Mouse (Mus musculus) CD4-positive, CD25-positive, alpha-beta regulatory T cell, adult 4 months (primary cell): Measurements from ENCODE around the gene Hcfc1. TPM values are rescaled to one million over a fixed set of nuclear protein-coding genes. Genes with fewer than 3 reads are reported as not detected.

ENCODE experiments used
- ATAC-seq: one replicate; pipeline ENCODE4 v1.8.0; 2017
- polyA plus RNA-seq, 2 experiments: library from polyadenylated mRNA; unstranded; fragments of 100-300 nt; shearing (Covaris generic); gene quantifications; one replicate each; pipeline ENCODE4 v1.2.1; 2017

The Hcfc1 gene
- polyA plus RNA-seq, 2 experiments from 2014 or later: 34.2 to 45.5 TPM

- ATAC-seq: no peak
Observed at GRCm38 (mm10) chrX:73941860-73942259, 24.3 kb downstream of the Hcfc1 start.

GRCm38 (mm10) chrX:73931871-73932270 is 34.3 kb downstream of the Hcfc1 start:
- ATAC-seq: no peak

- ATAC-seq: no peak
Observed at GRCm38 (mm10) chrX:73930402-73931062, 35.6 kb downstream of the Hcfc1 start, which contains the start of gene Renbp. TSS of gene Renbp (minus strand) at chrX:73930850.

- no peak for ATAC-seq
Observed at GRCm38 (mm10) chrX:73922550-73922882, 43.6 kb downstream of the Hcfc1 start.

- ATAC-seq: peak; percentile 98
Observed at GRCm38 (mm10) chrX:73921823-73922549, 44.2 kb downstream of the Hcfc1 start, which contains the start of the genes Arhgap4 and Naa10. TSS of gene Arhgap4 (minus strand) at chrX:73921870. TSS of gene Naa10 (minus strand) at chrX:73921944.

- peak; percentile 6 for ATAC-seq
Observed at GRCm38 (mm10) chrX:73921285-73921822, 44.8 kb downstream of the Hcfc1 start.

- ATAC-seq: no peak
Observed at GRCm38 (mm10) chrX:73918631-73919030, 47.5 kb downstream of the Hcfc1 start.

GRCm38 (mm10) chrX:73916945-73917344 is 49.2 kb downstream of the Hcfc1 start:
- ATAC-seq: no peak

GRCm38 (mm10) chrX:73914827-73915703 is 51.1 kb downstream of the Hcfc1 start:
- peak; percentile 83 for ATAC-seq

- ATAC-seq: peak; percentile 55
Observed at GRCm38 (mm10) chrX:73911588-73911987, 54.6 kb downstream of the Hcfc1 start.

GRCm38 (mm10) chrX:73911156-73911555 is 55.0 kb downstream of the Hcfc1 start:
- ATAC-seq: peak; percentile 5

GRCm38 (mm10) chrX:73910451-73910850 is 55.7 kb downstream of the Hcfc1 start:
- no peak for ATAC-seq

GRCm38 (mm10) chrX:73910049-73910448 is 56.1 kb downstream of the Hcfc1 start:
- ATAC-seq: no peak

- ATAC-seq: no peak
Observed at GRCm38 (mm10) chrX:73897959-73898358, 68.2 kb downstream of the Hcfc1 start.

GRCm38 (mm10) chrX:73895719-73896118 is 70.4 kb downstream of the Hcfc1 start, which contains the start of gene L1cam:
TSS of gene L1cam (minus strand) at chrX:73896105.
- no peak for ATAC-seq

GRCm38 (mm10) chrX:73892833-73893232 is 73.3 kb downstream of the Hcfc1 start:
- ATAC-seq: no peak

Other genes with a start within 250 kb of the Hcfc1 start
- gene Abcd1, start 249.8 kb downstream of the Hcfc1 start, polyA plus RNA-seq: 10 to 100 TPM; 23.3 to 44.3 TPM
- not detected for gene Plxnb3, start 209.3 kb downstream of the Hcfc1 start, polyA plus RNA-seq
- 1 to 10 TPM in 1 of 2 experiments, under 1 TPM in 1; 0.12 to 3.4 TPM for gene Srpk3, start 192.0 kb downstream of the Hcfc1 start, polyA plus RNA-seq
- gene Idh3g, start 179.5 kb downstream of the Hcfc1 start, polyA plus RNA-seq: 100 to 1,000 TPM; 146 to 173 TPM
- gene Ssr4, start 179.3 kb downstream of the Hcfc1 start, polyA plus RNA-seq: 100 to 1,000 TPM; 214 to 239 TPM
- gene Pdzd4, start 141.4 kb downstream of the Hcfc1 start, polyA plus RNA-seq: under 1 TPM; 0.08 to 0.16 TPM
- gene Avpr2, start 74.3 kb downstream of the Hcfc1 start, polyA plus RNA-seq: 1 to 10 TPM; 2.6 to 3.3 TPM
- 10 to 100 TPM in 1 of 2 experiments, 1 to 10 TPM in 1; 7.3 to 13.0 TPM for gene L1cam, start 70.3 kb downstream of the Hcfc1 start, polyA plus RNA-seq
- 100 to 1,000 TPM; 162 to 239 TPM for gene Arhgap4, start 44.5 kb downstream of the Hcfc1 start, polyA plus RNA-seq
- gene Naa10, start 44.4 kb downstream of the Hcfc1 start, polyA plus RNA-seq: 100 to 1,000 TPM; 181 to 200 TPM
- 10 to 100 TPM in 1 of 2 experiments, 1 to 10 TPM in 1; 6.4 to 15.1 TPM for gene Renbp, start 35.5 kb downstream of the Hcfc1 start, polyA plus RNA-seq
- gene Irak1, start 57.6 kb upstream of the Hcfc1 start, polyA plus RNA-seq: 10 to 100 TPM; 19.8 to 23.1 TPM
- not detected for gene Opn1mw, start 161.1 kb upstream of the Hcfc1 start, polyA plus RNA-seq
- 10 to 100 TPM; 19.9 to 20.2 TPM for gene Mecp2, start 169.0 kb upstream of the Hcfc1 start, polyA plus RNA-seq
- gene Tex28, start 201.5 kb upstream of the Hcfc1 start, polyA plus RNA-seq: not detected
- gene Tktl1, start 210.9 kb upstream of the Hcfc1 start, polyA plus RNA-seq: 1 to 10 TPM; 2.9 to 3.1 TPM